Mouse (Mus musculus): ENCODE measurements around the gene Tmprss2.
"Not testable (repeated sequence)": the region's sequence is repeated elsewhere in the genome, so short reads cannot be mapped to it uniquely, and the experiment has no call there.

The Tmprss2 gene

GRCm38 (mm10) chr16:97591512-97591911, 19.5 kb downstream of the Tmprss2 start:
- DNase-seq (ENCODE audit: low spot score in 2 of 2): no peak

- DNase-seq (ENCODE audit: low spot score in 2 of 2): not testable (repeated sequence)
These were observed 28.1 kb downstream of the Tmprss2 start for GRCm38 (mm10) chr16:97582876-97583275.

DNA sequence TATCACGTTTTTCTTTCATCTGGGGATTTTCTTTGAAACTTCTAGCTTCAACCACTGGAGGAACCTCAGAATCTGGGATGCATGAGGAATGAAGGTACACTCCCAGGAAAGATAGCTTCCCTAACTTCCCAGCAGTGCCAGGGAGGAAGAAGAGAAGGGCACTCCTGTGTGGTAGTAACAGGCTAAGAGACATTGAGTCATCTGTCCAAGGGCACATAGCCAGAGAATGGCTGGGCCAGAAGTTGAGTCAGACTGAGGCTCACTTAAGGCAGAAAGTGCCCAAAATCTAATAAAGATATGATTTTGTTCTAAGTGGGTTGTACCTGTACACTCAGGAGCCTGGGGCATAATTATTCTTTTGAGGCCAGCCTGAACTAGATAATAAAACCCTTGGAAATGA, 41.6 kb downstream of the Tmprss2 start:
- DNase-seq (ENCODE audit: low spot score in 2 of 2): no peak

DNA sequence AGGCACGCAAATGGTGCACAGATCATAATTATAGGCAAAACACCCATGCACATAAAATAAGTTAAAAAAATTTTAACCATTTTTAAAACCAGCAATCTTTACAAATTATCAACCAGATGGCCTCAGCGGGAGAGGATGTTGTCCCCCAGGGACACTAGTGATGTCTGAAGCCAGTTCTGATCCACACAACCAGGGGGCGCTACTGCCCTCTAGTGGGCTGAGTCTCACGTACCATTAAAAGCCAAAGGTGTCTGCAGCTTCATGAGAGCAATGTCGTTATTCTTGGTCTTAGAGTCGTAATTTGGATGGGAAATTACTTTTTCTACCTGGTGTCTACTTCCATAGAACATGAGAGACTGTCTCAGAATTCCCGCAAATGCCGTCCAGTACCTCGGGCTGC, 42.3 kb downstream of the Tmprss2 start:
- no peak for DNase-seq (ENCODE audit: low spot score in 2 of 2)

DNA sequence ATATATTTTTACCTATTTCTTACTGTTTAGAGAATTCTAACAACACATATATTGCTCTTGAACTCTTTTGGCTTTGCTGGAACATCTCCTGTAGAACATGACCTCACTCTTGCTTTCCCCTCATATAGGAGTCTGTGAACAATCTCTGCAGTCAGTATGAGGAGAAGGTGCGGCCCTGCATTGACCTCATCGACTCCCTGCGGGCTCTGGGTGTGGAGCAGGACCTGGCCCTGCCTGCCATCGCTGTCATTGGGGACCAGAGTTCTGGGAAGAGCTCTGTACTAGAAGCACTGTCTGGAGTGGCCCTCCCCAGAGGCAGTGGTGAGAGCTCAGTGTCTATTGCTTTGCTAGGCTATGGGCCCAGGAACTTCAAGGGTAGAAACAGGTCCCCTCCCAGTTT, 66.7 kb downstream of the Tmprss2 start:
- no peak for DNase-seq (ENCODE audit: low spot score in 2 of 2)

DNA sequence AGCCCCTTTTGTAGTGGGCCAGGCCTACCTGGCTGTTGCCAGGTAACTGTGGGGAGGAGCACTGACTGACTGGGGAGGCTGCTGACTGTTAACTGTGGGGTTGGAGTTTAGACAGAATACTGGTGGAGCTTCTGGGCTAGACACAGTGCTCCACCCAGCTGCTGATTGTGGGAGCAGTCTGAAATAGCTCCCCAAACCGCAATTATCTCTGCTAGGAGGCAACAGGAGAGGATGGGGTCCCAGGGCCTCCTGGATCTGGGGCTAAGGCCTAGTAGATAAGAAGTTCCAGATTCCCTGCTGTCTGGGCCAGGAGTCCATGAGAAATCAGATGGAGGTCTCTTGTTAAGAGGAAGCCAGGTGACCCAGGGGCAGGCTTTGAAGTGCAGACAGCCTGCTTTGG, 74.1 kb downstream of the Tmprss2 start:
- no peak for DNase-seq (ENCODE audit: low spot score in 2 of 2)

DNA sequence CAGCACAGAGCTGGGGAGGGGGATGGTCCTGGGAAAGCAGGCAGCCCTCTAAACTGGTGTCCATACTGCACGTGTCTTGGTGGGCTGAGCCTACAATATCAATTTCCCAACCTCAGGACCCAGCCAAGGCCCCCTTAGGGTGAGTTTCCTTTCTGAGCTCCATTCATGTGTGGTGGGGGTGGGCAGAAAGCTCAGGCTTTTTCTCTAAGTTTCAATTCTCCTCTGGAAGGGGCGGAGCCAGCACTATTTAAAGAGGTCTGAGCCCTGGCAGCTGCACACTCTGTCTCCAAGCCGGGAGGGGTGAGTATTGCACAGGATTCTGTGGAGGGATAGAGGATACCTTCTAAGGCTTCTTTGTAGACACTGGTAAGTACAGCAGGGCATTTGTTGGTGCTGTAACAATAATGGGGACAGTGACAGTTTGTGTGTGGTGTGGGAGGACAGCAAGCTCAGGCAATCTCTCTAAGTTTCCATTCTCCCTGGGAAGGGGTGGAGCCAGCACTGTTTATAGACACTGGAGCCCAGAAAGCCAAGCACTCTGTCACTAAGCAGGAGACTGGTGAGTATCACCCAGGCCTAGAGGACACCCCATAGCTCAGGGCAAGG, 75.1 kb downstream of the Tmprss2 start:
- peak; percentile 44 to 63 for DNase-seq (ENCODE audit: low spot score in 2 of 2)

- DNase-seq (ENCODE audit: low spot score in 2 of 2): peak in 1 of 2 experiments; percentile 33
These were observed 76.0 kb downstream of the Tmprss2 start for GRCm38 (mm10) chr16:97534876-97535461.

GRCm38 (mm10) chr16:97534448-97534847, 76.5 kb downstream of the Tmprss2 start:
- DNase-seq (ENCODE audit: low spot score in 2 of 2): no peak

DNA sequence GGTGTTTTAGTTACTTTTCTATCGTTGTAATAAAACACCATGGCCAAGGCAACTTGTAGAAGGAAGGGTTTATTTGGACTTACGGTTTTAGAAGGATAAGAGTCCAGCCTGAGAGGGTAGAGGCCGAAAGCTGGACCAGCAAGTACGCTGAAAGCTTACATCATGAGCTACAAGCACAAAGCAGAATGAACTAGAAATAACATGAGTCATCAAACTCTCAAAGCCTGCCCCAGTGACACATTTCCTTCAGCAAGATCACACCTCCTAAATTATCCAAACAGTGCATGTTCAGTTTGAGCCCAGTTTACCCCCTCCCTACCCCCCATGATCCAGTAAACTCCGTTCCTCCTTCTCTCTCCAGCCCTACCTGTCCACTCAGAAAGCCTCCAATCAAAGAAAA, 77.2 kb downstream of the Tmprss2 start:
- DNase-seq (ENCODE audit: low spot score in 2 of 2): no peak

DNA sequence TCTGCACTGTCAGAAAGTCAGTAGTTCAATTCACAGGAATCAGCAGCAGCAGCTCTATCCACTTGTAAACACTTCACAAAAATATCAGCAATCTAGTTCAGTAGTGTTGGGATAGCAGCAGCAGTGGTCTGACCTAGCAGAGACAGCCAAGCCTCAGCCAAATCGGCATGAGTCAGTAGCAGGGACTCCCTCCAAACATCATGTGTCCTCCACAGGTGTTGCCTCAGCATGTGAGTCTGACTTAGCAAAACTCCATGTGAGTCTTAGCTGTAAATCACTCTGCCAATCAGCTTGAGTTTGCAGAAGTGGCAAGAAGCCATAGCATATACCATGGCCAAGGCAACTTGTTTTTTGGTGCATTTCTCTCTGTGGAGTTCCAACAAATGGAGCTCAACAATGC, 77.9 kb downstream of the Tmprss2 start:
- no peak for DNase-seq (ENCODE audit: low spot score in 2 of 2)

- DNase-seq (ENCODE audit: low spot score in 2 of 2): no peak
These were observed 81.8 kb downstream of the Tmprss2 start for GRCm38 (mm10) chr16:97529241-97529640.

- DNase-seq (ENCODE audit: low spot score in 2 of 2): no peak
These were observed 88.0 kb downstream of the Tmprss2 start for GRCm38 (mm10) chr16:97523024-97523423.

- DNase-seq (ENCODE audit: low spot score in 2 of 2): no peak
These were observed 89.0 kb downstream of the Tmprss2 start for GRCm38 (mm10) chr16:97521983-97522382.

- DNase-seq (ENCODE audit: low spot score in 2 of 2): no peak
These were observed 94.7 kb downstream of the Tmprss2 start for GRCm38 (mm10) chr16:97516341-97516740.

Measured in urinary bladder, postnatal 4 days (tissue).